Mouse (Mus musculus) CH12.LX (cell line): ENCODE results near the gene Pgpep1l. TPM values are rescaled to one million over a fixed set of nuclear protein-coding genes. Genes with fewer than 3 reads are reported as not detected.

Experiments
- DNase-seq: peaks from one replicate; pipeline ENCODE4 v3.0.0-alpha.2; 2013; ENCODE audit errors: extremely low read depth
- H3K27ac ChIP-seq: 2 replicates; pipeline ENCODE4 v1.5.1; 2012; ENCODE audit warnings: low read depth, mild to moderate bottlenecking, control low read depth, moderate library complexity; ENCODE audit not compliant: insufficient read depth
- H3K27me3 ChIP-seq: replicated peaks from 2 replicates; pipeline ENCODE3; 2012; ENCODE audit warnings: inconsistent platforms
- H3K36me3 ChIP-seq, 2 experiments: replicated peaks in 1 of 2; 2 replicates each; pipeline versions ENCODE3 to v1.6.1; 2012; ENCODE audit warnings: inconsistent platforms in 1 of 2, low read length in 1 of 2, mild to moderate bottlenecking in 1 of 2, mixed read lengths in 1 of 2, moderate library complexity in 1 of 2; ENCODE audit not compliant: control insufficient read depth in 1 of 2, insufficient read depth in 1 of 2
- H3K4me1 ChIP-seq, 2 experiments: 2 replicates each; pipeline ENCODE4 v1.6.1; 2012; ENCODE audit warnings: inconsistent platforms in 1 of 2, moderate library complexity in 1 of 2; ENCODE audit not compliant: insufficient read depth in 2 of 2, control insufficient read depth in 1 of 2
- H3K4me2 ChIP-seq: 2 replicates; pipeline ENCODE4 v1.6.1; 2012; ENCODE audit warnings: low read depth, mild to moderate bottlenecking, control low read depth; ENCODE audit not compliant: poor library complexity, insufficient read depth, severe bottlenecking
- H3K4me3 ChIP-seq, 3 experiments: fragments of 150-350 bp in 1 of 3; sonication (generic) in 1 of 3; replicated peaks in 1 of 3; 2 replicates each; pipeline versions ENCODE3 to v1.5.1; 2011 to 2012; ENCODE audit warnings: low read depth in 2 of 3, low read length in 2 of 3, mild to moderate bottlenecking in 2 of 3, moderate library complexity in 2 of 3, control low read depth in 1 of 3, improper control_type of control experiment in 1 of 3, inconsistent platforms in 1 of 3, mixed read lengths in 1 of 3; ENCODE audit not compliant: poor library complexity in 1 of 3
- H3K79me2 ChIP-seq: replicated peaks from 2 replicates; pipeline ENCODE4 v1.6.1; 2012; ENCODE audit warnings: mild to moderate bottlenecking, moderate library complexity; ENCODE audit not compliant: control insufficient read depth, poor library complexity, insufficient read depth, severe bottlenecking; ENCODE audit errors: extremely low read depth
- H3K9ac ChIP-seq: 2 replicates; pipeline ENCODE4 v1.6.1; 2012; ENCODE audit warnings: low read depth, mild to moderate bottlenecking, control low read depth, moderate library complexity; ENCODE audit not compliant: insufficient read depth
- H3K9me3 ChIP-seq: replicated peaks from 2 replicates; pipeline ENCODE3; 2012; ENCODE audit warnings: low read length, inconsistent platforms, mixed read lengths
- BHLHE40 ChIP-seq: IDR thresholded peaks from 2 replicates; pipeline ENCODE4 v1.6.1; 2011; ENCODE audit warnings: mild to moderate bottlenecking, low read depth, low read length, improper control_type of control experiment
- CHD1 ChIP-seq: IDR thresholded peaks from 2 replicates; pipeline ENCODE4 v1.6.1; 2012; ENCODE audit warnings: low read depth, low read length, improper control_type of control experiment, inconsistent platforms
- CTCF ChIP-seq, 2 experiments: IDR thresholded peaks in 1 of 2; conservative IDR thresholded peaks in 1 of 2; 2 replicates each; pipeline ENCODE4 v1.5.1; 2011 to 2012; ENCODE audit warnings: low read depth in 2 of 2, low read length in 2 of 2, improper control_type of control experiment in 1 of 2, inconsistent platforms in 1 of 2, mild to moderate bottlenecking in 1 of 2, moderate library complexity in 1 of 2
- ELF1 ChIP-seq: IDR thresholded peaks from 2 replicates; pipeline ENCODE4 v1.6.1; 2014; ENCODE audit warnings: low read depth, mild to moderate bottlenecking, inconsistent platforms, low read length, improper control_type of control experiment
- ETS1 ChIP-seq: conservative IDR thresholded peaks from 2 replicates; pipeline ENCODE4 v1.6.1; 2012; ENCODE audit warnings: low read depth, mild to moderate bottlenecking, inconsistent platforms, low read length, improper control_type of control experiment, moderate library complexity
- HCFC1 ChIP-seq: IDR thresholded peaks from 2 replicates; pipeline ENCODE4 v1.6.1; 2012; ENCODE audit warnings: low read depth, mild to moderate bottlenecking, inconsistent platforms, low read length, improper control_type of control experiment
- IRF4 ChIP-seq: IDR thresholded peaks from 2 replicates; pipeline ENCODE4 v1.6.1; 2014; ENCODE audit warnings: low read depth, mild to moderate bottlenecking, inconsistent platforms, low read length, improper control_type of control experiment
- MAFK ChIP-seq: IDR thresholded peaks from 2 replicates; pipeline ENCODE4 v1.6.1; 2011; ENCODE audit warnings: low read length, improper control_type of control experiment; ENCODE audit not compliant: insufficient replicate concordance
- MAZ ChIP-seq: IDR thresholded peaks from 2 replicates; pipeline ENCODE4 v1.6.1; 2012; ENCODE audit warnings: low read depth, mild to moderate bottlenecking, inconsistent platforms, low read length, improper control_type of control experiment, moderate library complexity
- NRF1 ChIP-seq: IDR thresholded peaks from 2 replicates; pipeline ENCODE4 v1.6.1; 2014; ENCODE audit warnings: low read depth, mild to moderate bottlenecking, inconsistent platforms, low read length, improper control_type of control experiment, moderate library complexity
- POLR2A ChIP-seq: IDR thresholded peaks from 2 replicates; pipeline ENCODE4 v1.6.1; 2011; ENCODE audit warnings: low read depth, mild to moderate bottlenecking, improper control_type of control experiment, low read length
- RAD21 ChIP-seq: IDR thresholded peaks from 2 replicates; pipeline ENCODE4 v1.6.1; 2011; ENCODE audit warnings: low read depth, mild to moderate bottlenecking, low read length, improper control_type of control experiment, moderate library complexity
- SMC3 ChIP-seq: IDR thresholded peaks from 2 replicates; pipeline ENCODE4 v1.6.1; 2011; ENCODE audit warnings: low read depth, low read length, improper control_type of control experiment
- TCF12 ChIP-seq: IDR thresholded peaks from 2 replicates; pipeline ENCODE4 v1.6.1; 2014; ENCODE audit warnings: low read depth, mild to moderate bottlenecking, inconsistent platforms, low read length, improper control_type of control experiment
- USF2 ChIP-seq: conservative IDR thresholded peaks from 2 replicates; pipeline ENCODE4 v1.6.1; 2011; ENCODE audit warnings: low read depth, low read length, improper control_type of control experiment
- ZKSCAN1 ChIP-seq: IDR thresholded peaks from 2 replicates; pipeline ENCODE4 v1.6.1; 2012; ENCODE audit warnings: low read depth, inconsistent platforms, low read length, improper control_type of control experiment, borderline replicate concordance
- ZNF384 ChIP-seq: IDR thresholded peaks from 2 replicates; pipeline ENCODE4 v1.6.1; 2012; ENCODE audit warnings: low read depth, low read length, improper control_type of control experiment, inconsistent platforms
- dilution Hi-C: fragments of 300-500 bp; cut with MboI; formaldehyde crosslinking; loops from 2 replicates; pipeline ENCODE4 v1.14.3; 2020; ENCODE audit warnings: low sequenced_read_pairs; ENCODE audit not compliant: extremely low pct_unique_long_range_greater_than_20kb, extremely low pct_ligation_motif_present
- in situ Hi-C: fragments of 300-500 bp; cut with MboI; formaldehyde crosslinking; loops from 3 replicates; pipeline ENCODE4 v1.14.3; 2019; ENCODE audit warnings: low sequenced_read_pairs, low pct_ligation_motif_present, low pct_unique_long_range_greater_than_20kb, mixed read lengths
- polyA plus RNA-seq: library from polyadenylated mRNA; unstranded; fragments of >175 nt; gene quantifications from 2 replicates; pipeline ENCODE4 v1.2.1, GENCODE M21; 2012; ENCODE audit warnings: low read depth; ENCODE audit not compliant: insufficient read length
- total RNA-seq, 2 experiments: library from RNA; depleted of rRNA; stranded (reverse); fragments of 300-350 nt in 1 of 2; fragments of >200 nt in 1 of 2; gene quantifications; 2 replicates each; pipeline ENCODE4 v1.2.3; 2012 to 2014

The Pgpep1l gene
- total and polyA plus RNA-seq, 3 experiments, result not detected

DNA sequence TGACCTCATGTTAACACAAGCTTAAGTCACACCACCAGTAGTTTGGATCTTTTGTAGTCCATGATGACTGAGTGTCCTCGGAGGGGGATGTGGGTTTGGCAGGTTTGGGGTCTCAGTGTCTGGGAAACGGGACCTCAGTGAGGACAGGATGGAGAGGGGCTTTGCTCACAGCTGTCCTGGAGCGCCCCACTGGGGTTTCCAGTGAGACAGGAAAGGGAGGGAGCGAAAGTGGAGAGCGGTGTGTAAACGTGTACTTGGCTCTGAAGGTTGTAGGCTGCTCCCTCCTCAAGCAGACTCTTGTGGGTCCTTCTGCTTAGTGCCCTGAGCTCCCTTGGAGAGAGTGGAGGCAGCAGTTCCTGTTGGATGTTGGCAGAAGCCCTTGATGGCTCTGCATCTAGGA is 14.9 kb upstream of the Pgpep1l start:
- peaks cover 0 to 10% of the 10 kb centered on the region in 2 experiments for H3K36me3 ChIP-seq
- peaks cover 7 to 42% of the 10 kb centered on the region in 2 experiments for H3K4me1 ChIP-seq
- dilution Hi-C loops (no loop called here), in situ Hi-C loops (no loop called here)
- peak overlapping the region; percentile 45 to 85 (median 79) for H3K4me3 ChIP-seq
- H3K4me2 ChIP-seq, result peak overlapping the region; percentile 82
- H3K79me2 ChIP-seq, result peaks cover 64% of the 10 kb centered on the region
- no peak; the same call in 1 of the 2 replicates for TF ChIP-seq HCFC1
- TF ChIP-seq SMC3, result peak; percentile 35
- peak in 1 of 2 experiments; percentile 47; a peak in 2 of 4 replicates for TF ChIP-seq CTCF (conservative IDR thresholded peaks at IDR 0.05 in 1 of 2, IDR thresholded peaks at IDR 0.05 in 1 of 2; ENCODE audit: low read depth in 2 of 2, low read length in 2 of 2)
- 0 out of 2 replicates have a peak, but pooled peaks have one; percentile 14 for TF ChIP-seq TCF12
- peak; percentile 40; the same call in 1 of the 2 replicates for TF ChIP-seq IRF4
- 0 out of 2 replicates have a peak, but pooled peaks have one; percentile 3 for TF ChIP-seq CHD1
- 0 out of 2 replicates have a peak, but pooled peaks have one; percentile 3 for TF ChIP-seq BHLHE40
- TF ChIP-seq POLR2A, result 0 out of 2 replicates have a peak, but pooled peaks have one; percentile 22
- peak; percentile 40 for TF ChIP-seq RAD21
- no peak for TF ChIP-seq ZKSCAN1
- H3K27ac ChIP-seq, result peak overlapping the region; percentile 95
- H3K9ac ChIP-seq, result peak overlapping the region; percentile 81
- no peak for DNase-seq
- no peaks in the 10 kb centered on the region for H3K9me3 ChIP-seq
- no peaks in the 10 kb centered on the region for H3K27me3 ChIP-seq

DNA sequence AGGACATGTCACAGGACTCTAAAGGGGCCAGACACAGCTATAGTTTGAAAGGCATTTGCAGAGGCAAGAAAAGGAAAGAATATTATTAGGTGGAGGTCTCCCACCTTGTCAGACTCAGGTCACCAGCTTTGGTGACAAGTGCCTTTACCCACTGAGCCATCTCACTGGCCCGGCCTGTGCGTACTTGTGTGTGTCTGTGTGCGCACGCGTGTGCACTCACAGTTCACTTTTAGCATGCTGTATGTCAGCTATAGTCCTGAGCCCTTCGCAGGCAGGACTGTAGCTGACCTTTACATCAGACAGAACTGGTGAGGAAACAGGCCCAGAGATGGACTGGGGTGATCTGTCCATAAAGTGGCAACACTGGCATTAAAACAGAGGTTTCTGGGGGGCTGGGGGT is 14.4 kb upstream of the Pgpep1l start:
- no peaks in the 10 kb centered on the region for H3K9me3 ChIP-seq
- H3K4me2 ChIP-seq, result peak overlapping the region; percentile 82
- H3K27ac ChIP-seq, result peak overlapping the region; percentile 95
- peaks cover 3 to 37% of the 10 kb centered on the region in 2 experiments for H3K4me1 ChIP-seq
- DNase-seq, result no peak
- H3K36me3 ChIP-seq, result peaks cover 0 to 4% of the 10 kb centered on the region in 2 experiments
- in situ Hi-C loops, result no loop called here
- dilution Hi-C loops, result no loop called here
- H3K9ac ChIP-seq, result peak overlapping the region; percentile 81
- H3K4me3 ChIP-seq, result peak overlapping the region; percentile 45 to 85 (median 79)
- no peak for TF ChIP-seq USF2
- peak; percentile 76 for TF ChIP-seq NRF1
- TF ChIP-seq ZNF384, result no peak
- TF ChIP-seq CTCF (conservative IDR thresholded peaks at IDR 0.05 in 1 of 2, IDR thresholded peaks at IDR 0.05 in 1 of 2; ENCODE audit: low read depth in 2 of 2, low read length in 2 of 2), result no peak
- TF ChIP-seq, all 38 proteins: peak for 1
- Histone ChIP-seq H3K79me2 (peaks cover 58% of the 10 kb centered on the region), H3K27me3 (no peaks in the 10 kb centered on the region)

DNA sequence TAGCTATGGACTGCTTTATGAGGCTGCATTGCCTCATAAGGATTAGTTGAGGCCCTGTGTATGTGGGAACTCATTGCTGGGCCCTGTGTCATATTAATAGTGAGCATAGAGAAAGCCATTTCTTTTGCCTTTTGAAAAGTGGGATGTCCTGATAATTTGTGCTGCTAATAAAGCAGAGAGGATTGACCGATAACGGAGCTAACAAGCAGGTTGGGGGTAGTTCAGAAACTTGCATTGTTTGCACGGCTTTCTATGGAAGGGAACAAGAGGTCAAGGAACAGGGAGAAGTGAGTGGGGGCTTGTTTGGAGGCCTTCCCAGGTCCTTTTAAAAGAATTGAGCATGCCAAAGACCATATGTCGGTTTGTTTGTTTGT is 13.9 kb upstream of the Pgpep1l start:
- dilution Hi-C loops (no loop called here), in situ Hi-C loops (no loop called here)
- H3K4me1 ChIP-seq, result peaks cover 3 to 34% of the 10 kb centered on the region in 2 experiments
- H3K79me2 ChIP-seq, result peaks cover 53% of the 10 kb centered on the region
- no peaks in the 10 kb centered on the region for H3K9me3 ChIP-seq
- no peak for DNase-seq
- peak overlapping the region; percentile 82 for H3K4me2 ChIP-seq
- H3K4me3 ChIP-seq, result peak overlapping the region; percentile 45 to 85 (median 79)
- peak overlapping the region; percentile 81 for H3K9ac ChIP-seq
- H3K27me3 ChIP-seq, result no peaks in the 10 kb centered on the region
- peak overlapping the region; percentile 95 for H3K27ac ChIP-seq
- H3K36me3 ChIP-seq, result peaks cover 0 to 4% of the 10 kb centered on the region in 2 experiments
- no peak for TF ChIP-seq MAZ
- TF ChIP-seq CTCF (conservative IDR thresholded peaks at IDR 0.05 in 1 of 2, IDR thresholded peaks at IDR 0.05 in 1 of 2; ENCODE audit: low read depth in 2 of 2, low read length in 2 of 2), result no peak
- no peak for TF ChIP-seq SMC3
- TF ChIP-seq ELF1, result no peak
- no peak for TF ChIP-seq RAD21
- TF ChIP-seq HCFC1, result no peak
- TF ChIP-seq ETS1, result no peak
- TF ChIP-seq MAFK, result no peak
- TF ChIP-seq POLR2A, result no peak
- TF ChIP-seq NRF1, result no peak
- TF ChIP-seq ZKSCAN1, result no peak
